Mouse (Mus musculus): Measurements from ENCODE around the gene Papolg.
"Not testable (repeated sequence)": the region's sequence is repeated elsewhere in the genome, so short reads cannot be mapped to it uniquely, and the experiment has no call there.

Papolg gene

GRCm38 (mm10) chr11:23895060-23895426 lies at the start of gene Papolg:
Gene Papolg (minus strand): TSS chr11:23895253.
- DNase-seq (ENCODE audit: low spot score), result peak; percentile 69

GRCm38 (mm10) chr11:23928146-23928545 lies 33.1 kb upstream of the Papolg start:
- not testable (repeated sequence) for DNase-seq (ENCODE audit: low spot score)

GRCm38 (mm10) chr11:23927643-23928042 lies 32.6 kb upstream of the Papolg start:
- DNase-seq (ENCODE audit: low spot score), result no peak

GRCm38 (mm10) chr11:23913824-23914223 lies 18.8 kb upstream of the Papolg start:
- not testable (repeated sequence) for DNase-seq (ENCODE audit: low spot score)

GRCm38 (mm10) chr11:23903909-23904308 lies 8.9 kb upstream of the Papolg start:
- no peak for DNase-seq (ENCODE audit: low spot score)

GRCm38 (mm10) chr11:23894141-23895059 lies 653 bp downstream of the Papolg start:
- peak; percentile 7 for DNase-seq (ENCODE audit: low spot score)

GRCm38 (mm10) chr11:23893556-23893955 lies 1.5 kb downstream of the Papolg start:
- DNase-seq (ENCODE audit: low spot score), result no peak

GRCm38 (mm10) chr11:23864326-23864725 lies 30.7 kb downstream of the Papolg start:
- DNase-seq (ENCODE audit: low spot score), result no peak

GRCm38 (mm10) chr11:23856723-23857112 lies 38.3 kb downstream of the Papolg start:
- DNase-seq (ENCODE audit: low spot score), result no peak

- DNase-seq (ENCODE audit: low spot score), result no peak
Observed at GRCm38 (mm10) chr11:23856054-23856722, 38.9 kb downstream of the Papolg start.

GRCm38 (mm10) chr11:23855182-23855802 lies 39.8 kb downstream of the Papolg start:
- peak; percentile 13 for DNase-seq (ENCODE audit: low spot score)

- DNase-seq (ENCODE audit: low spot score), result no peak
Observed at GRCm38 (mm10) chr11:23853306-23853705, 41.7 kb downstream of the Papolg start.

- no peak for DNase-seq (ENCODE audit: low spot score)
Observed at GRCm38 (mm10) chr11:23846016-23846815, 48.8 kb downstream of the Papolg start.

GRCm38 (mm10) chr11:23823244-23823643 lies 71.8 kb downstream of the Papolg start:
- no peak for DNase-seq (ENCODE audit: low spot score)

GRCm38 (mm10) chr11:23821652-23822051 lies 73.4 kb downstream of the Papolg start:
- no peak for DNase-seq (ENCODE audit: low spot score)

- no peak for DNase-seq (ENCODE audit: low spot score)
Observed at GRCm38 (mm10) chr11:23820977-23821376, 74.1 kb downstream of the Papolg start.

GRCm38 (mm10) chr11:23818745-23819144 lies 76.3 kb downstream of the Papolg start:
- no peak for DNase-seq (ENCODE audit: low spot score)
